Mouse (Mus musculus) CH12.LX (cell line): ENCODE results near the gene Neb. TPM values are rescaled to one million over a fixed set of nuclear protein-coding genes. Genes with fewer than 3 reads are reported as not detected.

Source experiments
- DNase-seq: peaks from one replicate; pipeline ENCODE4 v3.0.0-alpha.2; 2013; ENCODE audit errors: extremely low read depth
- H3K27ac ChIP-seq: 2 replicates; pipeline ENCODE4 v1.5.1; 2012; ENCODE audit warnings: low read depth, mild to moderate bottlenecking, control low read depth, moderate library complexity; ENCODE audit not compliant: insufficient read depth
- H3K27me3 ChIP-seq: replicated peaks from 2 replicates; pipeline ENCODE3; 2012; ENCODE audit warnings: inconsistent platforms
- H3K36me3 ChIP-seq, 2 experiments: replicated peaks in 1 of 2; 2 replicates each; pipeline versions ENCODE3 to v1.6.1; 2012; ENCODE audit warnings: inconsistent platforms in 1 of 2, low read length in 1 of 2, mild to moderate bottlenecking in 1 of 2, mixed read lengths in 1 of 2, moderate library complexity in 1 of 2; ENCODE audit not compliant: control insufficient read depth in 1 of 2, insufficient read depth in 1 of 2
- H3K4me1 ChIP-seq, 2 experiments: 2 replicates each; pipeline ENCODE4 v1.6.1; 2012; ENCODE audit warnings: inconsistent platforms in 1 of 2, moderate library complexity in 1 of 2; ENCODE audit not compliant: insufficient read depth in 2 of 2, control insufficient read depth in 1 of 2
- H3K4me2 ChIP-seq: 2 replicates; pipeline ENCODE4 v1.6.1; 2012; ENCODE audit warnings: low read depth, mild to moderate bottlenecking, control low read depth; ENCODE audit not compliant: poor library complexity, insufficient read depth, severe bottlenecking
- H3K4me3 ChIP-seq, 3 experiments: fragments of 150-350 bp in 1 of 3; sonication (generic) in 1 of 3; replicated peaks in 1 of 3; 2 replicates each; pipeline versions ENCODE3 to v1.5.1; 2011 to 2012; ENCODE audit warnings: low read depth in 2 of 3, low read length in 2 of 3, mild to moderate bottlenecking in 2 of 3, moderate library complexity in 2 of 3, control low read depth in 1 of 3, improper control_type of control experiment in 1 of 3, inconsistent platforms in 1 of 3, mixed read lengths in 1 of 3; ENCODE audit not compliant: poor library complexity in 1 of 3
- H3K79me2 ChIP-seq: replicated peaks from 2 replicates; pipeline ENCODE4 v1.6.1; 2012; ENCODE audit warnings: mild to moderate bottlenecking, moderate library complexity; ENCODE audit not compliant: control insufficient read depth, poor library complexity, insufficient read depth, severe bottlenecking; ENCODE audit errors: extremely low read depth
- H3K9ac ChIP-seq: 2 replicates; pipeline ENCODE4 v1.6.1; 2012; ENCODE audit warnings: low read depth, mild to moderate bottlenecking, control low read depth, moderate library complexity; ENCODE audit not compliant: insufficient read depth
- H3K9me3 ChIP-seq: replicated peaks from 2 replicates; pipeline ENCODE3; 2012; ENCODE audit warnings: low read length, inconsistent platforms, mixed read lengths
- BHLHE40 ChIP-seq: IDR thresholded peaks from 2 replicates; pipeline ENCODE4 v1.6.1; 2011; ENCODE audit warnings: mild to moderate bottlenecking, low read depth, low read length, improper control_type of control experiment
- CHD2 ChIP-seq: IDR thresholded peaks from 2 replicates; pipeline ENCODE4 v1.6.1; 2011; ENCODE audit warnings: low read length, improper control_type of control experiment
- ELF1 ChIP-seq: IDR thresholded peaks from 2 replicates; pipeline ENCODE4 v1.6.1; 2014; ENCODE audit warnings: low read depth, mild to moderate bottlenecking, inconsistent platforms, low read length, improper control_type of control experiment
- EP300 ChIP-seq: IDR thresholded peaks from 2 replicates; pipeline ENCODE4 v1.6.1; 2011; ENCODE audit warnings: low read length, improper control_type of control experiment
- GABPA ChIP-seq: IDR thresholded peaks from 2 replicates; pipeline ENCODE4 v1.6.1; 2012; ENCODE audit warnings: low read depth, low read length, improper control_type of control experiment, inconsistent platforms; ENCODE audit not compliant: insufficient replicate concordance
- HCFC1 ChIP-seq: IDR thresholded peaks from 2 replicates; pipeline ENCODE4 v1.6.1; 2012; ENCODE audit warnings: low read depth, mild to moderate bottlenecking, inconsistent platforms, low read length, improper control_type of control experiment
- JUND ChIP-seq: conservative IDR thresholded peaks from 2 replicates; pipeline ENCODE4 v1.6.1; 2011; ENCODE audit warnings: low read depth, low read length, improper control_type of control experiment
- MAFK ChIP-seq: IDR thresholded peaks from 2 replicates; pipeline ENCODE4 v1.6.1; 2011; ENCODE audit warnings: low read length, improper control_type of control experiment; ENCODE audit not compliant: insufficient replicate concordance
- MAZ ChIP-seq: IDR thresholded peaks from 2 replicates; pipeline ENCODE4 v1.6.1; 2012; ENCODE audit warnings: low read depth, mild to moderate bottlenecking, inconsistent platforms, low read length, improper control_type of control experiment, moderate library complexity
- MYC ChIP-seq: IDR thresholded peaks from 2 replicates; pipeline ENCODE4 v1.6.1; 2011; ENCODE audit warnings: low read depth, mild to moderate bottlenecking, improper control_type of control experiment, low read length
- POLR2A ChIP-seq: IDR thresholded peaks from 2 replicates; pipeline ENCODE4 v1.6.1; 2011; ENCODE audit warnings: low read depth, mild to moderate bottlenecking, improper control_type of control experiment, low read length
- POLR2AphosphoS2 ChIP-seq: IDR thresholded peaks from 2 replicates; pipeline ENCODE4 v1.6.1; 2011; ENCODE audit warnings: low read depth, low read length, improper control_type of control experiment
- RCOR1 ChIP-seq: conservative IDR thresholded peaks from 2 replicates; pipeline ENCODE4 v1.6.1; 2012; ENCODE audit warnings: low read depth, mild to moderate bottlenecking, inconsistent platforms, low read length, improper control_type of control experiment
- SMC3 ChIP-seq: IDR thresholded peaks from 2 replicates; pipeline ENCODE4 v1.6.1; 2011; ENCODE audit warnings: low read depth, low read length, improper control_type of control experiment
- TCF12 ChIP-seq: IDR thresholded peaks from 2 replicates; pipeline ENCODE4 v1.6.1; 2014; ENCODE audit warnings: low read depth, mild to moderate bottlenecking, inconsistent platforms, low read length, improper control_type of control experiment
- USF1 ChIP-seq: IDR thresholded peaks from 2 replicates; pipeline ENCODE4 v1.6.1; 2014; ENCODE audit warnings: low read depth, mild to moderate bottlenecking, inconsistent platforms, low read length, improper control_type of control experiment
- ZC3H11A ChIP-seq: IDR thresholded peaks from 2 replicates; pipeline ENCODE4 v1.6.1; 2012; ENCODE audit warnings: low read depth, mild to moderate bottlenecking, inconsistent platforms, low read length, improper control_type of control experiment
- ZKSCAN1 ChIP-seq: IDR thresholded peaks from 2 replicates; pipeline ENCODE4 v1.6.1; 2012; ENCODE audit warnings: low read depth, inconsistent platforms, low read length, improper control_type of control experiment, borderline replicate concordance
- ZMIZ1 ChIP-seq: IDR thresholded peaks from 2 replicates; pipeline ENCODE4 v1.6.1; 2012; ENCODE audit warnings: low read depth, mild to moderate bottlenecking, inconsistent platforms, low read length, improper control_type of control experiment
- ZNF384 ChIP-seq: IDR thresholded peaks from 2 replicates; pipeline ENCODE4 v1.6.1; 2012; ENCODE audit warnings: low read depth, low read length, improper control_type of control experiment, inconsistent platforms
- dilution Hi-C: fragments of 300-500 bp; cut with MboI; formaldehyde crosslinking; loops from 2 replicates; pipeline ENCODE4 v1.14.3; 2020; ENCODE audit warnings: low sequenced_read_pairs; ENCODE audit not compliant: extremely low pct_unique_long_range_greater_than_20kb, extremely low pct_ligation_motif_present
- in situ Hi-C: fragments of 300-500 bp; cut with MboI; formaldehyde crosslinking; loops from 3 replicates; pipeline ENCODE4 v1.14.3; 2019; ENCODE audit warnings: low sequenced_read_pairs, low pct_ligation_motif_present, low pct_unique_long_range_greater_than_20kb, mixed read lengths
- polyA plus RNA-seq: library from polyadenylated mRNA; unstranded; fragments of >175 nt; gene quantifications from 2 replicates; pipeline ENCODE4 v1.2.1, GENCODE M21; 2012; ENCODE audit warnings: low read depth; ENCODE audit not compliant: insufficient read length
- total RNA-seq, 2 experiments: library from RNA; depleted of rRNA; stranded (reverse); fragments of 300-350 nt in 1 of 2; fragments of >200 nt in 1 of 2; gene quantifications; 2 replicates each; pipeline ENCODE4 v1.2.3; 2012 to 2014

The Neb gene
- total and polyA plus RNA-seq, 3 experiments = 1.5 to 1.8 (median 1.7) TPM

DNA sequence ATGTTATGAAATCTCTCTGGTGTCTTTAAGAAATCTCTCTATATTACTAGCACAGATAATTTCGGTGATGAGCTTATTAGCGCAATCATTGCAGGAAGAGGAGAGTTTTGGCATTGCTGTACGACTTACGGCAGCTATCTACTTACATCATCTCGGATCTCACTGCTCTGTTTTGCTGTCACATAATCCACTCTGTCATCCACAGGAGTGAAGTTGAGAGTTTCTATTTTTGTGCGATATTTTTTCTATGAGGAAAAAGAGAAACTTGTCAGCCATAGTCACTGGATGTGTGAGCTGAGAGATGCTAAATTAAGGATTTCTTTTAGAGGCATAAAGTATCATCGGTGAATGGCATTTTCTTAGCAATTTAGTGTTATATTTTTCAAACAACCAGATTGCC lies 167.6 kb downstream of the Neb start:
- Histone ChIP-seq H3K4me1 (no peaks in the 10 kb centered on the region), H3K9me3 (no peaks in the 10 kb centered on the region), H3K4me2 (no peak overlapping the region), H3K36me3 (no peaks in the 10 kb centered on the region), H3K4me3 (no peak overlapping the region), H3K9ac (no peak overlapping the region), H3K27me3 (no peaks in the 10 kb centered on the region), H3K27ac (no peak overlapping the region), H3K79me2 (no peaks in the 10 kb centered on the region)
- DNase-seq = no peak
- dilution Hi-C loops (no loop called here), in situ Hi-C loops (no loop called here)
- TF ChIP-seq ZKSCAN1 = no peak
- TF ChIP-seq MAZ = no peak
- TF ChIP-seq CHD2 = no peak
- TF ChIP-seq HCFC1 = no peak
- no peak for TF ChIP-seq POLR2AphosphoS2
- TF ChIP-seq TCF12 = no peak
- no peak for TF ChIP-seq POLR2A
- no peak for TF ChIP-seq JUND
- no peak for TF ChIP-seq ZC3H11A
- no peak for TF ChIP-seq GABPA
- no peak for TF ChIP-seq ELF1
- TF ChIP-seq USF1 = no peak
- TF ChIP-seq ZNF384 = no peak
- no peak for TF ChIP-seq EP300
- no peak for TF ChIP-seq SMC3
- TF ChIP-seq BHLHE40 = no peak

DNA sequence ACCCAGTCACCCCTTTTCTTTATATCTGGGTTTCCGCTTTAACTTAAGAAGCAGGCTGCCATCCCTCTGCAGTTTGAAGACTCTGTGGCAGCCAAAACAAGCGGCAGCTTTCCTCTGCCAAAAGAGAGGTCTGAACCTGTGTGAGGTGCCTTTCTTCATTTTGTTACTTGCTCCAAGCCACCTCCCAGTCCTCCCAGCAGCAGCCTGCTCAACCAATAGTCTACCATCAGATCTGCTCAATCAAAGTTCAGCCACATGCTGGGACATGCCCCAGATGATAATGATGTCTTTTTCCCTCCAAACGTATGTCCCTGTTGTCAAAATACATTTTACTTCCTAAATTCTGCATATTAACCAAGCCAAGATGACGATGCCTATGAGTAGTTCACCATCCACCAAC lies 173.3 kb downstream of the Neb start:
- Histone ChIP-seq H3K9ac (no peak overlapping the region), H3K9me3 (no peaks in the 10 kb centered on the region), H3K79me2 (no peaks in the 10 kb centered on the region), H3K36me3 (peaks cover 0 to 2% of the 10 kb centered on the region in 2 experiments), H3K27ac (no peak overlapping the region), H3K4me2 (no peak overlapping the region), H3K27me3 (no peaks in the 10 kb centered on the region), H3K4me1 (no peaks in the 10 kb centered on the region), H3K4me3 (no peak overlapping the region)
- dilution Hi-C loops = no loop called here
- in situ Hi-C loops = no loop called here
- TF ChIP-seq POLR2A (no peak), MAFK (no peak), USF1 (no peak), ZMIZ1 (no peak), RCOR1 (no peak), MYC (no peak)
- DNase-seq = no peak
